Mouse (Mus musculus): Measurements from ENCODE around the gene Map3k7. TPM values are rescaled to one million over a fixed set of nuclear protein-coding genes. Genes with fewer than 3 reads are reported as not detected.

Map3k7 gene
- polyA plus RNA-seq, 1 experiment from 2014 or later, result 12.5 TPM

GRCm38 (mm10) chr4:31936911-31937375 is 27.0 kb upstream of the Map3k7 start:
- no peaks in the 10 kb centered on the region for H3K9me3 ChIP-seq (replicated peaks; ENCODE audit: control insufficient read depth, low read length)
- ATAC-seq (ENCODE audit: insufficient read depth, low FRiP score), result no peak
- no peaks in the 10 kb centered on the region; the same call in 1 of the 2 replicates for H3K4me1 ChIP-seq (ENCODE audit: control insufficient read depth, insufficient read depth, low read length)
- no peak overlapping the region for H3K27ac ChIP-seq (ENCODE audit: low read length)
- peak overlapping the region; percentile 91 for H3K4me2 ChIP-seq (ENCODE audit: low read depth, low read length)
- peak overlapping the region; percentile 51 for H3K4me3 ChIP-seq (replicated peaks; ENCODE audit: low read length)
- H3K9ac ChIP-seq (ENCODE audit: low read length), result peak overlapping the region; percentile 72; the same call in 1 of the 2 replicates
- 17% methylated on average over 15 of the region's 15 CpGs for WGBS
- no peaks in the 10 kb centered on the region for H3K27me3 ChIP-seq (ENCODE audit: control insufficient read depth, insufficient read depth, low read length)
- no peaks in the 10 kb centered on the region for H3K36me3 ChIP-seq (ENCODE audit: control insufficient read depth, insufficient read depth, low read length)

- Histone ChIP-seq H3K27me3 (ENCODE audit: control insufficient read depth, insufficient read depth, low read length) (no peaks in the 10 kb centered on the region), H3K4me3 (replicated peaks; ENCODE audit: low read length) (peak overlapping the region; percentile 51), H3K4me1 (ENCODE audit: control insufficient read depth, insufficient read depth, low read length) (no peaks in the 10 kb centered on the region; the same call in 1 of the 2 replicates), H3K4me2 (ENCODE audit: low read depth, low read length) (peak overlapping the region; percentile 91), H3K27ac (ENCODE audit: low read length) (no peak overlapping the region), H3K9me3 (replicated peaks; ENCODE audit: control insufficient read depth, low read length) (no peaks in the 10 kb centered on the region), H3K36me3 (ENCODE audit: control insufficient read depth, insufficient read depth, low read length) (no peaks in the 10 kb centered on the region), H3K9ac (ENCODE audit: low read length) (peak overlapping the region; percentile 72)
- ATAC-seq (ENCODE audit: insufficient read depth, low FRiP score), result peak; percentile 58
- WGBS, result 5% methylated on average over 36 of the region's 36 CpGs
Observed at GRCm38 (mm10) chr4:31937376-31938281, 26.3 kb upstream of the Map3k7 start.

GRCm38 (mm10) chr4:31938416-31939106 is 25.3 kb upstream of the Map3k7 start:
- WGBS, result 29% methylated on average over 9 of the region's 9 CpGs
- Histone ChIP-seq H3K36me3 (ENCODE audit: control insufficient read depth, insufficient read depth, low read length) (no peaks in the 10 kb centered on the region), H3K4me3 (replicated peaks; ENCODE audit: low read length) (no peak overlapping the region; the same call in 1 of the 2 replicates), H3K4me2 (ENCODE audit: low read depth, low read length) (peak overlapping the region; percentile 34), H3K4me1 (ENCODE audit: control insufficient read depth, insufficient read depth, low read length) (no peaks in the 10 kb centered on the region; the same call in 1 of the 2 replicates), H3K9me3 (replicated peaks; ENCODE audit: control insufficient read depth, low read length) (no peaks in the 10 kb centered on the region), H3K27me3 (ENCODE audit: control insufficient read depth, insufficient read depth, low read length) (no peaks in the 10 kb centered on the region), H3K27ac (ENCODE audit: low read length) (no peak overlapping the region), H3K9ac (ENCODE audit: low read length) (no peak overlapping the region)
- ATAC-seq (ENCODE audit: insufficient read depth, low FRiP score), result no peak

- H3K4me3 ChIP-seq (replicated peaks; ENCODE audit: low read length), result no peak overlapping the region
- WGBS, result 42% methylated on average over 4 of the region's 4 CpGs
- H3K9me3 ChIP-seq (replicated peaks; ENCODE audit: control insufficient read depth, low read length), result no peaks in the 10 kb centered on the region
- H3K4me2 ChIP-seq (ENCODE audit: low read depth, low read length), result no peak overlapping the region
- no peak overlapping the region for H3K27ac ChIP-seq (ENCODE audit: low read length)
- no peaks in the 10 kb centered on the region for H3K36me3 ChIP-seq (ENCODE audit: control insufficient read depth, insufficient read depth, low read length)
- no peak for ATAC-seq (ENCODE audit: insufficient read depth, low FRiP score)
- H3K9ac ChIP-seq (ENCODE audit: low read length), result no peak overlapping the region
- no peaks in the 10 kb centered on the region for H3K27me3 ChIP-seq (ENCODE audit: control insufficient read depth, insufficient read depth, low read length)
- no peaks in the 10 kb centered on the region; the same call in 1 of the 2 replicates for H3K4me1 ChIP-seq (ENCODE audit: control insufficient read depth, insufficient read depth, low read length)
Observed at GRCm38 (mm10) chr4:31941616-31942015, 22.3 kb upstream of the Map3k7 start.

GRCm38 (mm10) chr4:31943045-31943444 is 20.9 kb upstream of the Map3k7 start:
- Histone ChIP-seq H3K4me1 (ENCODE audit: control insufficient read depth, insufficient read depth, low read length) (no peaks in the 10 kb centered on the region), H3K9ac (ENCODE audit: low read length) (no peak overlapping the region), H3K36me3 (ENCODE audit: control insufficient read depth, insufficient read depth, low read length) (no peaks in the 10 kb centered on the region), H3K4me3 (replicated peaks; ENCODE audit: low read length) (no peak overlapping the region), H3K27me3 (ENCODE audit: control insufficient read depth, insufficient read depth, low read length) (no peaks in the 10 kb centered on the region), H3K9me3 (replicated peaks; ENCODE audit: control insufficient read depth, low read length) (no peaks in the 10 kb centered on the region), H3K27ac (ENCODE audit: low read length) (no peak overlapping the region), H3K4me2 (ENCODE audit: low read depth, low read length) (no peak overlapping the region)
- 88% methylated on average over 2 of the region's 2 CpGs for WGBS
- ATAC-seq (ENCODE audit: insufficient read depth, low FRiP score), result no peak

GRCm38 (mm10) chr4:31964194-31964875 is 438 bp downstream of the Map3k7 start:
- peaks cover 11% of the 10 kb centered on the region for H3K4me1 ChIP-seq (ENCODE audit: control insufficient read depth, insufficient read depth, low read length)
- WGBS, result under 1% methylated on average over 47 of the region's 47 CpGs

GRCm38 (mm10) chr4:31965208-31965607 is 1.3 kb downstream of the Map3k7 start:
- WGBS, result 28% methylated on average over 2 of the region's 2 CpGs

More at GRCm38 (mm10) chr4:31964194-31964875, 438 bp downstream of the Map3k7 start:
- Histone ChIP-seq H3K4me2 (ENCODE audit: low read depth, low read length) (peak overlapping the region; percentile 69), H3K27ac (ENCODE audit: low read length) (peak overlapping the region; percentile 99), H3K27me3 (ENCODE audit: control insufficient read depth, insufficient read depth, low read length) (no peaks in the 10 kb centered on the region), H3K9ac (ENCODE audit: low read length) (peak overlapping the region; percentile 94), H3K36me3 (ENCODE audit: control insufficient read depth, insufficient read depth, low read length) (no peaks in the 10 kb centered on the region), H3K9me3 (replicated peaks; ENCODE audit: control insufficient read depth, low read length) (no peaks in the 10 kb centered on the region), H3K4me3 (replicated peaks; ENCODE audit: low read length) (peak overlapping the region; percentile 93)
- ATAC-seq (ENCODE audit: insufficient read depth, low FRiP score), result no peak

GRCm38 (mm10) chr4:31971437-31971836 is 7.5 kb downstream of the Map3k7 start:
- no peak for ATAC-seq (ENCODE audit: insufficient read depth, low FRiP score)
- WGBS, result 74% methylated on average over 1 of the region's 1 CpGs

More at GRCm38 (mm10) chr4:31965208-31965607, 1.3 kb downstream of the Map3k7 start:
- Histone ChIP-seq H3K9me3 (replicated peaks; ENCODE audit: control insufficient read depth, low read length) (no peaks in the 10 kb centered on the region), H3K27me3 (ENCODE audit: control insufficient read depth, insufficient read depth, low read length) (no peaks in the 10 kb centered on the region), H3K4me2 (ENCODE audit: low read depth, low read length) (peak overlapping the region; percentile 69), H3K9ac (ENCODE audit: low read length) (no peak overlapping the region; the same call in 1 of the 2 replicates), H3K4me3 (replicated peaks; ENCODE audit: low read length) (peak overlapping the region; percentile 93), H3K27ac (ENCODE audit: low read length) (no peak overlapping the region), H3K4me1 (ENCODE audit: control insufficient read depth, insufficient read depth, low read length) (peaks cover 11% of the 10 kb centered on the region), H3K36me3 (ENCODE audit: control insufficient read depth, insufficient read depth, low read length) (no peaks in the 10 kb centered on the region)
- no peak for ATAC-seq (ENCODE audit: insufficient read depth, low FRiP score)

More at GRCm38 (mm10) chr4:31971437-31971836, 7.5 kb downstream of the Map3k7 start:
- H3K4me2 ChIP-seq (ENCODE audit: low read depth, low read length), result no peak overlapping the region
- H3K9ac ChIP-seq (ENCODE audit: low read length), result no peak overlapping the region
- 0 out of 2 replicates have a peak, but pooled peaks cover 4% of the 10 kb centered on the region for H3K4me1 ChIP-seq (ENCODE audit: control insufficient read depth, insufficient read depth, low read length)
- H3K27me3 ChIP-seq (ENCODE audit: control insufficient read depth, insufficient read depth, low read length), result no peaks in the 10 kb centered on the region
- H3K4me3 ChIP-seq (replicated peaks; ENCODE audit: low read length), result no peak overlapping the region
- H3K27ac ChIP-seq (ENCODE audit: low read length), result no peak overlapping the region
- H3K36me3 ChIP-seq (ENCODE audit: control insufficient read depth, insufficient read depth, low read length), result no peaks in the 10 kb centered on the region
- no peaks in the 10 kb centered on the region for H3K9me3 ChIP-seq (replicated peaks; ENCODE audit: control insufficient read depth, low read length)
